Mouse (Mus musculus) MEL (cell line): Measurements from ENCODE around the gene Mylpf. TPM values are rescaled to one million over a fixed set of nuclear protein-coding genes. Genes with fewer than 3 reads are reported as not detected.

Experiments
- DNase-seq: peaks from one replicate; pipeline ENCODE4 v3.0.0; 2011; ENCODE audit warnings: low read depth, low spot score
- H3K27ac ChIP-seq: 2 replicates; pipeline ENCODE4 v1.5.1; 2012; ENCODE audit warnings: low read depth, mild to moderate bottlenecking, control low read depth, low read length, moderate library complexity; ENCODE audit not compliant: control insufficient read depth
- H3K27me3 ChIP-seq, 2 experiments: fragments of 150-350 bp in 1 of 2; sonication (generic) in 1 of 2; 2 replicates each; pipeline ENCODE4 v1.6.1; 2012; ENCODE audit warnings: low read length in 2 of 2, mild to moderate bottlenecking in 2 of 2, improper control_type of control experiment in 1 of 2, moderate library complexity in 1 of 2; ENCODE audit not compliant: insufficient read depth in 2 of 2, control insufficient read depth in 1 of 2
- H3K36me3 ChIP-seq, 2 experiments: 2 replicates each; pipeline ENCODE4 v1.6.1; 2012 to 2014; ENCODE audit warnings: low read length in 2 of 2, improper control_type of control experiment in 1 of 2, inconsistent platforms in 1 of 2, mild to moderate bottlenecking in 1 of 2; ENCODE audit not compliant: insufficient read depth in 2 of 2, control insufficient read depth in 1 of 2
- H3K4me1 ChIP-seq, 2 experiments: fragments of 150-350 bp in 1 of 2; sonication (generic) in 1 of 2; 2 replicates each; pipeline ENCODE4 v1.6.1; 2012; ENCODE audit warnings: low read length in 2 of 2, improper control_type of control experiment in 1 of 2, mild to moderate bottlenecking in 1 of 2; ENCODE audit not compliant: insufficient read depth in 2 of 2, control insufficient read depth in 1 of 2
- H3K4me3 ChIP-seq, 2 experiments: fragments of 150-350 bp in 1 of 2; sonication (generic) in 1 of 2; 2 replicates each; pipeline ENCODE4 v1.5.1; 2012; ENCODE audit warnings: low read depth in 2 of 2, low read length in 2 of 2, mild to moderate bottlenecking in 2 of 2, moderate library complexity in 2 of 2, control low read depth in 1 of 2, improper control_type of control experiment in 1 of 2; ENCODE audit not compliant: control insufficient read depth in 1 of 2, insufficient read depth in 1 of 2
- H3K79me2 ChIP-seq: 2 replicates; pipeline ENCODE4 v1.6.1; 2012; ENCODE audit warnings: mild to moderate bottlenecking, low read length, moderate library complexity; ENCODE audit not compliant: control insufficient read depth, poor library complexity, insufficient read depth
- H3K9ac ChIP-seq: 2 replicates; pipeline ENCODE4 v1.6.1; 2012; ENCODE audit warnings: low read depth, mild to moderate bottlenecking, control low read depth, low read length, moderate library complexity; ENCODE audit not compliant: control insufficient read depth, poor library complexity, severe bottlenecking
- H3K9me3 ChIP-seq: fragments of 150-350 bp; sonication (generic); replicated peaks from 2 replicates; pipeline ENCODE4 v1.6.1; 2012; ENCODE audit warnings: mild to moderate bottlenecking, low read length, improper control_type of control experiment, moderate library complexity; ENCODE audit not compliant: insufficient read depth
- CHD1 ChIP-seq: IDR thresholded peaks from 2 replicates; pipeline ENCODE4 v1.6.1; 2012; ENCODE audit warnings: low read depth, mild to moderate bottlenecking, inconsistent platforms, low read length, improper control_type of control experiment
- CTCF ChIP-seq, 3 experiments: IDR thresholded peaks in 2 of 3; conservative IDR thresholded peaks in 1 of 3; 2 replicates each; pipeline ENCODE4 v1.5.1; 2011 to 2012; ENCODE audit warnings: low read length in 3 of 3, low read depth in 2 of 3, mild to moderate bottlenecking in 2 of 3, improper control_type of control experiment in 1 of 3, inconsistent platforms in 1 of 3, mixed read lengths in 1 of 3, moderate library complexity in 1 of 3; ENCODE audit not compliant: control insufficient read depth in 1 of 3, insufficient read depth in 1 of 3, poor library complexity in 1 of 3, severe bottlenecking in 1 of 3
- ELF1 ChIP-seq: IDR thresholded peaks from 2 replicates; pipeline ENCODE4 v1.6.1; 2014; ENCODE audit warnings: low read depth, mild to moderate bottlenecking, inconsistent platforms, low read length, improper control_type of control experiment, moderate library complexity
- ETS1 ChIP-seq: IDR thresholded peaks from 2 replicates; pipeline ENCODE4 v1.6.1; 2012; ENCODE audit warnings: low read depth, mild to moderate bottlenecking, inconsistent platforms, low read length, improper control_type of control experiment, moderate library complexity
- GABPA ChIP-seq: IDR thresholded peaks from 2 replicates; pipeline ENCODE4 v1.6.1; 2012; ENCODE audit warnings: low read depth, mild to moderate bottlenecking, inconsistent platforms, low read length, improper control_type of control experiment, moderate library complexity
- GATA1 ChIP-seq: IDR thresholded peaks from 2 replicates; pipeline ENCODE4 v1.6.1; 2011; ENCODE audit warnings: low read depth, low read length, improper control_type of control experiment
- HCFC1 ChIP-seq: IDR thresholded peaks from 2 replicates; pipeline ENCODE4 v1.6.1; 2012; ENCODE audit warnings: low read depth, mild to moderate bottlenecking, inconsistent platforms, low read length, improper control_type of control experiment, moderate library complexity
- JUND ChIP-seq: IDR thresholded peaks from 2 replicates; pipeline ENCODE4 v1.6.1; 2011; ENCODE audit warnings: low read depth, mild to moderate bottlenecking, improper control_type of control experiment, low read length
- MAX ChIP-seq: IDR thresholded peaks from 2 replicates; pipeline ENCODE4 v1.6.1; 2011; ENCODE audit warnings: low read length, improper control_type of control experiment
- MAZ ChIP-seq: IDR thresholded peaks from 2 replicates; pipeline ENCODE4 v1.6.1; 2012; ENCODE audit warnings: low read depth, mild to moderate bottlenecking, inconsistent platforms, low read length, improper control_type of control experiment
- MXI1 ChIP-seq: IDR thresholded peaks from 2 replicates; pipeline ENCODE4 v1.6.1; 2011; ENCODE audit warnings: mild to moderate bottlenecking, low read depth, low read length, improper control_type of control experiment
- MYC ChIP-seq: IDR thresholded peaks from 2 replicates; pipeline ENCODE4 v1.6.1; 2011; ENCODE audit warnings: low read depth, mild to moderate bottlenecking, low read length, improper control_type of control experiment, moderate library complexity
- NELFE ChIP-seq: IDR thresholded peaks from 2 replicates; pipeline ENCODE4 v1.6.1; 2011; ENCODE audit warnings: low read depth, low read length, improper control_type of control experiment
- POLR2A ChIP-seq, 2 experiments: IDR thresholded peaks; 2 replicates each; pipeline ENCODE4 v1.6.1; 2011 to 2012; ENCODE audit warnings: low read length in 2 of 2, mild to moderate bottlenecking in 2 of 2, control low read depth in 1 of 2, improper control_type of control experiment in 1 of 2, low read depth in 1 of 2, moderate library complexity in 1 of 2; ENCODE audit not compliant: control insufficient read depth in 1 of 2, insufficient read depth in 1 of 2, poor library complexity in 1 of 2
- POLR2AphosphoS2 ChIP-seq: IDR thresholded peaks from 2 replicates; pipeline ENCODE4 v1.6.1; 2011; ENCODE audit warnings: low read length, improper control_type of control experiment
- POLR2AphosphoS5 ChIP-seq: IDR thresholded peaks from 2 replicates; pipeline ENCODE4 v1.6.1; 2012; ENCODE audit warnings: low read depth, borderline replicate concordance, mild to moderate bottlenecking, inconsistent platforms, low read length, moderate library complexity, mixed read lengths
- RAD21 ChIP-seq: IDR thresholded peaks from 2 replicates; pipeline ENCODE4 v1.6.1; 2011; ENCODE audit warnings: mild to moderate bottlenecking, low read depth, low read length, improper control_type of control experiment
- RCOR1 ChIP-seq: IDR thresholded peaks from 2 replicates; pipeline ENCODE4 v1.6.1; 2012; ENCODE audit warnings: low read depth, mild to moderate bottlenecking, inconsistent platforms, low read length, improper control_type of control experiment
- SIN3A ChIP-seq: IDR thresholded peaks from 2 replicates; pipeline ENCODE4 v1.6.1; 2012; ENCODE audit warnings: low read length, improper control_type of control experiment, inconsistent platforms
- TAL1 ChIP-seq: IDR thresholded peaks from 2 replicates; pipeline ENCODE4 v1.6.1; 2012; ENCODE audit warnings: mild to moderate bottlenecking, inconsistent platforms, low read length, moderate library complexity, mixed read lengths
- TBP ChIP-seq: IDR thresholded peaks from 2 replicates; pipeline ENCODE4 v1.8.0; 2011; ENCODE audit warnings: low read depth, low read length, improper control_type of control experiment
- UBTF ChIP-seq: IDR thresholded peaks from 2 replicates; pipeline ENCODE4 v1.6.1; 2012; ENCODE audit warnings: low read depth, mild to moderate bottlenecking, inconsistent platforms, low read length, improper control_type of control experiment, moderate library complexity, borderline replicate concordance; ENCODE audit not compliant: insufficient read depth
- ZKSCAN1 ChIP-seq: IDR thresholded peaks from 2 replicates; pipeline ENCODE4 v1.6.1; 2012; ENCODE audit warnings: low read depth, mild to moderate bottlenecking, inconsistent platforms, low read length, improper control_type of control experiment, moderate library complexity
- ZMIZ1 ChIP-seq: IDR thresholded peaks from 2 replicates; pipeline ENCODE4 v1.6.1; 2012; ENCODE audit warnings: low read depth, mild to moderate bottlenecking, inconsistent platforms, low read length, improper control_type of control experiment, moderate library complexity
- polyA plus RNA-seq, 2 experiments: library from polyadenylated mRNA; stranded (reverse) in 1 of 2; unstranded in 1 of 2; fragments of >175 nt in 1 of 2; fragments of >200 nt in 1 of 2; gene quantifications; 2 replicates each; pipeline versions ENCODE4 v1.2.1 to v1.2.4; 2012; ENCODE audit warnings: low replicate concordance in 2 of 2, low read depth in 1 of 2; ENCODE audit not compliant: insufficient read length in 2 of 2, insufficient read depth in 1 of 2, missing spikeins in 1 of 2
- total RNA-seq: library from RNA; depleted of rRNA; stranded (reverse); fragments of 300-350 nt; gene quantifications from 2 replicates; pipeline ENCODE4 v1.2.3, GENCODE M21; 2012

The Mylpf gene
- total and polyA plus RNA-seq, 3 experiments = 9.1 to 11.2 TPM; not detected in 1

GRCm38 (mm10) chr7:127217475-127217874 lies 8.8 kb downstream of the Mylpf start:
- Histone ChIP-seq H3K27ac (peak overlapping the region; percentile 91), H3K9me3 (no peaks in the 10 kb centered on the region), H3K4me1 (peaks cover 23 to 41% of the 10 kb centered on the region in 2 experiments), H3K79me2 (peaks cover 3% of the 10 kb centered on the region), H3K36me3 (peaks cover 0 to 22% of the 10 kb centered on the region in 2 experiments; a peak in 2 of 4 replicates), H3K27me3 (no peaks in the 10 kb centered on the region), H3K9ac (peak overlapping the region; percentile 67), H3K4me3 (peak overlapping the region; percentile 32 to 34)
- DNase-seq = no peak
- TF ChIP-seq ETS1 (no peak), MXI1 (0 out of 2 replicates have a peak, but pooled peaks have one; percentile 37)

DNA sequence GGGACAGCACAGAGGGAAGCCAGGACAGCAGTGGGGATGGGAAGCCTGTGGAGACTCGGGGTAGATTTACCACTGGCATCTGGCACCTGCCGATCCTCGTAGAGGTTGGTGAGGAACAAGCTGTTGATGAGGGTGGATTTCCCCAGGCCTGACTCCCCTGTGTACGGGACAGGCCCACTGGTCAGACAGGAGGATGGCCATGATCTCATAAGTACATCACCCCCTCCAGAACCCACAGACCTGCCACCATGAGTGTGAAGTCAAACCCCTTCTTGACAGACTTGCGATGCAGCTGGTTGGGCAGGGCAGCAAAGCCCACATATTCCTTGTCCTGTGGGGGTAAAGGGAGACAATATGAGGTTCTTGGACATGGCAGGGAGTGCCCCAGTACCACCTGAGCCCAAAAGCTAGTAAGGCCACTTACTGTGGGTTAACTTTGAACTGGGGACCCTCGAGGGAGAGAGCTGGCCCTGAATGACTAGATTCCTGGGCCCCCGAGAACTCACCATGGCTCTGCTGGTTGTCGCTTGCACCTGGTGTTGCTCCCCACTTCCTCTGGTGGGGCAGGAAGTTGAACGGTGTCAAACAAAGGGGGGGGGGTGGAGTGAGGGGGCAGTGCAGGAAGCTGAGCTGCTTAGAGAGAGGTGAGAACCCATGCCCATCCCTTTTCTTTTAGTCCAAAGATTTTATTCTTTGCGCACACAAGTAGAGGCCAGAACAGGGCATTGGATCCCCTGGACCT lies 9.4 kb downstream of the Mylpf start:
- H3K36me3 ChIP-seq = peaks cover 0 to 21% of the 10 kb centered on the region in 2 experiments; a peak in 2 of 4 replicates
- DNase-seq = peak; percentile 75
- TF ChIP-seq POLR2A (IDR thresholded peaks at IDR 0.05; ENCODE audit: control insufficient read depth in 1 of 2, insufficient read depth in 1 of 2, low read depth in 1 of 2, low read length in 2 of 2, poor library complexity in 1 of 2) = peak; percentile 13 to 38; a peak in 1 of 4 replicates
- TF ChIP-seq POLR2AphosphoS5 = no peak
- peak; percentile 84; the same call in 1 of the 2 replicates for TF ChIP-seq MAZ
- TF ChIP-seq HCFC1 = 0 out of 2 replicates have a peak, but pooled peaks have one; percentile 12
- TF ChIP-seq POLR2AphosphoS2 = no peak
- no peak for TF ChIP-seq GABPA
- TF ChIP-seq CTCF (IDR thresholded peaks at IDR 0.05 in 2 of 3, conservative IDR thresholded peaks at IDR 0.05 in 1 of 3; ENCODE audit: control insufficient read depth in 1 of 3, insufficient read depth in 1 of 3, low read depth in 2 of 3, low read length in 3 of 3, poor library complexity in 1 of 3, severe bottlenecking in 1 of 3) = no peak
- TF ChIP-seq RCOR1 = no peak
- TF ChIP-seq ZMIZ1 = no peak
- TF ChIP-seq, all 39 proteins: peak for 3
- peak overlapping the region; percentile 67 for H3K9ac ChIP-seq
- H3K4me1 ChIP-seq = peaks cover 23 to 39% of the 10 kb centered on the region in 2 experiments
- peaks cover 3% of the 10 kb centered on the region for H3K79me2 ChIP-seq
- H3K4me3 ChIP-seq = peak overlapping the region; percentile 32 to 34
- peak overlapping the region; percentile 91 for H3K27ac ChIP-seq
- H3K27me3 ChIP-seq = no peaks in the 10 kb centered on the region
- H3K9me3 ChIP-seq = no peaks in the 10 kb centered on the region

GRCm38 (mm10) chr7:127218670-127219069 lies 10.0 kb downstream of the Mylpf start:
- Histone ChIP-seq H3K4me3 (peak overlapping the region; percentile 32 to 34; a peak in 3 of 4 replicates), H3K27ac (peak overlapping the region; percentile 91), H3K9ac (peak overlapping the region; percentile 67), H3K9me3 (no peaks in the 10 kb centered on the region), H3K36me3 (peaks cover 0 to 20% of the 10 kb centered on the region in 2 experiments; a peak in 2 of 4 replicates), H3K4me1 (peaks cover 23 to 37% of the 10 kb centered on the region in 2 experiments), H3K27me3 (no peaks in the 10 kb centered on the region), H3K79me2 (peaks cover 3% of the 10 kb centered on the region)
- peak; percentile 82 for DNase-seq
- TF ChIP-seq ELF1 = no peak
- peak; percentile 83 for TF ChIP-seq GATA1
- no peak for TF ChIP-seq UBTF
- TF ChIP-seq ZKSCAN1 = 0 out of 2 replicates have a peak, but pooled peaks have one; percentile 11
- peak; percentile 30; the same call in 1 of the 2 replicates for TF ChIP-seq NELFE
- TF ChIP-seq POLR2A (IDR thresholded peaks at IDR 0.05; ENCODE audit: control insufficient read depth in 1 of 2, insufficient read depth in 1 of 2, low read depth in 1 of 2, low read length in 2 of 2, poor library complexity in 1 of 2) = no peak; a peak in 1 of 4 replicates
- TF ChIP-seq HCFC1 = no peak
- no peak for TF ChIP-seq RAD21
- no peak for TF ChIP-seq POLR2AphosphoS5
- peak; percentile 65 for TF ChIP-seq TBP
- TF ChIP-seq CHD1 = no peak
- peak; percentile 82 for TF ChIP-seq MAX
- TF ChIP-seq MYC = peak; percentile 59; the same call in 1 of the 2 replicates
- TF ChIP-seq TAL1 = peak; percentile 90
- peak; percentile 87 for TF ChIP-seq ETS1
- TF ChIP-seq SIN3A = peak; percentile 82
- no peak for TF ChIP-seq JUND
- no peak for TF ChIP-seq POLR2AphosphoS2
